ENCODE assay signal across 27 mouse cellular contexts in the genomic region with DNA sequence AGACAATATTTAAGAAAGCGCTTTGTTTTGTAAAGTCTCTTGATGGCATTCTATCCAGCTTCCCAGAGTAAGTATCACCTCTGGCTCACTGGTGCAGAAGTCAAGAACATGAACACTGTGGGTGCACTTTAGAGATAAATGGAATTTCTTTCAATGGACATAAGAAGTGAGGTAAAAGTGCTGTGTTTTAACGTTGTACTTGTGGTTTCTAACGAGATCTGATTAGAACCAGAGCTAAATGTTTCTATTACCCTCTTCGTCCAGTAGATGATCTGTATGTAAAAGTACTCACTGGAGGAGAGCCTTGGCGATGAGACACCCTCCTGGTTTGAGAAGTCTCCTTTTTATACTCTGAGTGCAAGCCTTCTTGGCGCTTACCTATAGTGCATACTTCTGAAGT. TPM values are rescaled to one million over a fixed set of nuclear protein-coding genes. Genes with fewer than 3 reads are reported as not detected.
DNase-seq lines count a peak whose midpoint lies in the region; ATAC-seq and TF ChIP-seq lines count a peak whose summit lies in the region.
"Had no signal": no experiment of that assay in that cellular context is flagged by ENCODE, and none has a peak within 500 bp of the region (broad histone marks: within the 10 kb centered on the region; RNA-seq: fewer than 3 reads in every experiment).

No protein-coding gene starts in this region.

- peak; percentile 33 for DNase-seq in heart, adult 11 months
- no peak for DNase-seq in heart, postnatal 4 days
- peak; percentile 83 for DNase-seq in MEL (ENCODE audit: low read depth, low spot score)
- no peak for DNase-seq in layer of hippocampus, adult 18-20 months (ENCODE audit: low spot score in 2 of 2)
- no peak for DNase-seq in thymus, adult 2 months
- DNase-seq in right cerebral cortex, postnatal 14 days = no peak
- DNase-seq: adrenal gland, adult 8-10 months; adrenal gland, postnatal 25 days; cerebellum, adult 18-20 months; cerebellum, adult 9-10 months; forebrain, postnatal 0 days; gastrocnemius, adult 2 months; gastrocnemius, postnatal 14 days; heart, adult 18-20 months; heart, postnatal 10 days; heart, postnatal 36 days had no signal

- peak overlapping the region; percentile 99 for H3K27ac ChIP-seq in MEL (ENCODE audit: control insufficient read depth, low read depth, low read length)
- peak overlapping the region; percentile 41; the same call in 1 of the 2 replicates for H3K27ac ChIP-seq in liver, embryonic 12.5 days
- H3K27ac ChIP-seq in thymus, adult 2 months (ENCODE audit: control insufficient read depth, insufficient read depth, low read length) = no peak overlapping the region
- H3K27ac ChIP-seq: embryonic facial prominence, embryonic 12.5 days; embryonic facial prominence, embryonic 15.5 days; gastrocnemius, adult 2 months; heart, embryonic 15.5 days; hindbrain, embryonic 14.5 days; hindbrain, postnatal 0 days had no signal

- ATAC-seq in liver, embryonic 12.5 days = no peak
- ATAC-seq in megakaryocyte progenitor cell, adult 5-6 weeks (replicated peaks; ENCODE audit: poor library complexity) = peak; percentile 61
- ATAC-seq: activated CD4-positive, CD25-positive, alpha-beta regulatory T cell, adult 4 months; forebrain, embryonic 14.5 days; forebrain, postnatal 0 days; inflammation-experienced regulatory T-cells, adult 6 months had no signal

- peak overlapping the region; percentile 26 for H3K4me3 ChIP-seq in MEL (ENCODE audit: control insufficient read depth in 1 of 2, insufficient read depth in 1 of 2, low read depth in 2 of 2, low read length in 2 of 2)
- H3K4me3 ChIP-seq in liver, embryonic 12.5 days = no peak overlapping the region
- H3K4me3 ChIP-seq in thymus, adult 2 months (ENCODE audit: control insufficient read depth, insufficient read depth, low read length) = no peak overlapping the region
- H3K4me3 ChIP-seq: embryonic facial prominence, embryonic 12.5 days; embryonic facial prominence, embryonic 15.5 days; gastrocnemius, adult 2 months; heart, embryonic 12.5 days; heart, embryonic 15.5 days had no signal

- H3K9ac ChIP-seq in MEL (ENCODE audit: control insufficient read depth, low read depth, low read length, poor library complexity, severe bottlenecking) = peak overlapping the region; percentile 51
- no peak overlapping the region for H3K9ac ChIP-seq in liver, embryonic 12.5 days
- H3K9ac ChIP-seq: embryonic facial prominence, embryonic 12.5 days; embryonic facial prominence, embryonic 15.5 days; forebrain, postnatal 0 days; heart, embryonic 12.5 days; heart, embryonic 15.5 days; hindbrain, embryonic 14.5 days had no signal

- peaks cover 2% of the 10 kb centered on the region; the same call in 1 of the 2 replicates for H3K79me2 ChIP-seq in MEL (ENCODE audit: control insufficient read depth, insufficient read depth, low read length, poor library complexity)

- no peak for TF ChIP-seq RAD21 in MEL (IDR thresholded peaks at IDR 0.05; ENCODE audit: low read depth, low read length)

- H3K27me3 ChIP-seq in MEL (ENCODE audit: control insufficient read depth in 1 of 2, insufficient read depth in 2 of 2, low read length in 2 of 2) = no peaks in the 10 kb centered on the region
- no peaks in the 10 kb centered on the region for H3K27me3 ChIP-seq in liver, embryonic 12.5 days (replicated peaks)
- H3K27me3 ChIP-seq in thymus, adult 2 months (ENCODE audit: control insufficient read depth, insufficient read depth, low read length) = no peaks in the 10 kb centered on the region
- H3K27me3 ChIP-seq: embryonic facial prominence, embryonic 12.5 days; embryonic facial prominence, embryonic 15.5 days; heart, embryonic 12.5 days; heart, embryonic 15.5 days had no signal

- no peak for TF ChIP-seq CTCF in MEL (IDR thresholded peaks at IDR 0.05 in 2 of 3, conservative IDR thresholded peaks at IDR 0.05 in 1 of 3; ENCODE audit: control insufficient read depth in 1 of 3, insufficient read depth in 1 of 3, low read depth in 2 of 3, low read length in 3 of 3, poor library complexity in 1 of 3, severe bottlenecking in 1 of 3)
- no peak for TF ChIP-seq CTCF in thymus, adult 2 months (IDR thresholded peaks at IDR 0.05; ENCODE audit: borderline replicate concordance, control insufficient read depth, extremely low read depth, insufficient read depth, low read length, poor library complexity)

- H3K9me3 ChIP-seq in MEL (replicated peaks; ENCODE audit: insufficient read depth, low read length) = no peaks in the 10 kb centered on the region
- H3K9me3 ChIP-seq in liver, embryonic 12.5 days (replicated peaks) = no peaks in the 10 kb centered on the region
- H3K9me3 ChIP-seq: embryonic facial prominence, embryonic 12.5 days; embryonic facial prominence, embryonic 15.5 days; heart, embryonic 12.5 days; heart, embryonic 15.5 days had no signal

- peaks cover 0 to 35% of the 10 kb centered on the region in 2 experiments; a peak in 2 of 4 replicates for H3K36me3 ChIP-seq in MEL (ENCODE audit: control insufficient read depth in 1 of 2, insufficient read depth in 2 of 2, low read length in 2 of 2)
- H3K36me3 ChIP-seq in liver, embryonic 12.5 days = no peaks in the 10 kb centered on the region
- no peaks in the 10 kb centered on the region for H3K36me3 ChIP-seq in thymus, adult 2 months (ENCODE audit: control insufficient read depth, insufficient read depth, low read length)
- H3K36me3 ChIP-seq: embryonic facial prominence, embryonic 12.5 days; embryonic facial prominence, embryonic 15.5 days; heart, embryonic 12.5 days; heart, embryonic 15.5 days had no signal

- no peak for TF ChIP-seq POLR2A in MEL (IDR thresholded peaks at IDR 0.05; ENCODE audit: control insufficient read depth in 1 of 2, insufficient read depth in 1 of 2, low read depth in 1 of 2, low read length in 2 of 2, poor library complexity in 1 of 2)
- no peak for TF ChIP-seq POLR2A in thymus, adult 2 months (IDR thresholded peaks at IDR 0.05; ENCODE audit: control insufficient read depth, extremely low read depth, insufficient read depth, low read length, poor library complexity)

- TF ChIP-seq EP300 in MEL (IDR thresholded peaks at IDR 0.05; ENCODE audit: low read depth in 1 of 2, low read length in 2 of 2) = peak; percentile 81 to 93

- H3K4me2 ChIP-seq in liver, embryonic 12.5 days = 0 out of 2 replicates have a peak overlapping the region, but pooled peaks have one; percentile 8
- H3K4me2 ChIP-seq: embryonic facial prominence, embryonic 12.5 days; embryonic facial prominence, embryonic 15.5 days; heart, embryonic 12.5 days; heart, embryonic 15.5 days; hindbrain, embryonic 14.5 days had no signal

- H3K4me1 ChIP-seq in MEL (ENCODE audit: control insufficient read depth in 1 of 2, insufficient read depth in 2 of 2, low read length in 2 of 2) = peaks cover 19 to 21% of the 10 kb centered on the region in 2 experiments
- peaks cover 60% of the 10 kb centered on the region for H3K4me1 ChIP-seq in liver, embryonic 12.5 days
- peaks cover 3% of the 10 kb centered on the region for H3K4me1 ChIP-seq in thymus, adult 2 months (replicated peaks; ENCODE audit: control insufficient read depth, insufficient read depth, low read length)

- 35% methylated on average over 6 of the region's 6 CpGs for WGBS in liver, embryonic 12.5 days (ENCODE audit: insufficient replicate concordance)
- 86% methylated on average over 6 of the region's 6 CpGs for WGBS in thymus, adult 2 months

TF ChIP-seq in MEL, 35 proteins besides CTCF, POLR2A, EP300 and RAD21 (continues in another document):
- no peak for TF ChIP-seq MAZ (IDR thresholded peaks at IDR 0.05; ENCODE audit: low read depth, low read length)
- peak; percentile 79 for TF ChIP-seq GATA1 (IDR thresholded peaks at IDR 0.05; ENCODE audit: low read depth, low read length)
- peak; percentile 48 for TF ChIP-seq TAL1 (IDR thresholded peaks at IDR 0.05; ENCODE audit: low read length)
- TF ChIP-seq MEF2A (IDR thresholded peaks at IDR 0.05; ENCODE audit: extremely low read depth, insufficient replicate concordance, low read depth, low read length, poor library complexity, severe bottlenecking) = no peak
- TF ChIP-seq ELF1 (IDR thresholded peaks at IDR 0.05; ENCODE audit: low read depth, low read length) = no peak
- no peak for TF ChIP-seq ZKSCAN1 (IDR thresholded peaks at IDR 0.05; ENCODE audit: low read depth, low read length)
- TF ChIP-seq MAX (IDR thresholded peaks at IDR 0.05; ENCODE audit: low read length) = no peak
- TF ChIP-seq ETS1 (IDR thresholded peaks at IDR 0.05; ENCODE audit: low read depth, low read length) = peak; percentile 72; the same call in 1 of the 2 replicates
- TF ChIP-seq MXI1 (IDR thresholded peaks at IDR 0.05; ENCODE audit: low read depth, low read length) = no peak
- TF ChIP-seq POLR2AphosphoS2 (IDR thresholded peaks at IDR 0.05; ENCODE audit: low read length) = no peak
- 0 out of 2 replicates have a peak, but pooled peaks have one; percentile 6 for TF ChIP-seq SMC3 (IDR thresholded peaks at IDR 0.05; ENCODE audit: low read depth, low read length)
- no peak for TF ChIP-seq ZC3H11A (IDR thresholded peaks at IDR 0.05; ENCODE audit: low read depth, low read length)
- TF ChIP-seq SIN3A (IDR thresholded peaks at IDR 0.05; ENCODE audit: low read length) = peak; percentile 51; the same call in 1 of the 2 replicates
- TF ChIP-seq NELFE (IDR thresholded peaks at IDR 0.05; ENCODE audit: low read depth, low read length) = peak; percentile 13; the same call in 1 of the 2 replicates
- TF ChIP-seq RCOR1 (IDR thresholded peaks at IDR 0.05; ENCODE audit: low read depth, low read length) = peak; percentile 53; the same call in 1 of the 2 replicates
- TF ChIP-seq BHLHE40 (IDR thresholded peaks at IDR 0.05; ENCODE audit: borderline replicate concordance, low read depth, low read length) = no peak
- no peak for TF ChIP-seq JUND (IDR thresholded peaks at IDR 0.05; ENCODE audit: low read depth, low read length)
- no peak for TF ChIP-seq CHD1 (IDR thresholded peaks at IDR 0.05; ENCODE audit: low read depth, low read length)
- no peak for TF ChIP-seq USF1 (IDR thresholded peaks at IDR 0.05; ENCODE audit: low read depth, low read length)
- TF ChIP-seq POLR2AphosphoS5 (IDR thresholded peaks at IDR 0.05; ENCODE audit: borderline replicate concordance, low read depth, low read length) = no peak
- TF ChIP-seq MYC (IDR thresholded peaks at IDR 0.05; ENCODE audit: low read depth, low read length) = no peak
- TF ChIP-seq ZNF384 (IDR thresholded peaks at IDR 0.05; ENCODE audit: low read depth, low read length) = no peak

RNA-seq across cellular contexts. Expression of gene Gadd45a, which starts 48.2 kb away (rescaled TPM):
- total RNA-seq in heart, postnatal 4 days (2021) = 1 to 10 TPM; 7.2 to 8.7 TPM
- 18.1 and 29.3 TPM in 2 replicates for total RNA-seq in MEL (2012; rRNA removed)
- polyA plus RNA-seq in MEL (2012; ENCODE audit: insufficient read depth in 1 of 2, insufficient read length in 2 of 2, low read depth in 1 of 2, low replicate concordance in 2 of 2, missing spikeins in 1 of 2) = 10 to 100 TPM in 1 of 2 experiments, not detected in 1; 37.4 TPM
- 88.3 and 96.9 TPM in 2 replicates for polyA plus RNA-seq in liver, embryonic 12.5 days (2016; fragmentation: Nextera tagmentation; extraction: Ambion mirVana)
- 50.6 and 58.0 TPM in 2 replicates for total RNA-seq in megakaryocyte progenitor cell, adult 5-6 weeks (2015)
- total RNA-seq in megakaryocyte progenitor cell, adult 5-6 weeks (2017) = 40.4 and 64.3 TPM in 2 replicates
- total RNA-seq in layer of hippocampus, adult 18-20 months (2021) = 1 to 10 TPM; 6.3 to 8.7 TPM
- polyA plus RNA-seq in thymus, adult 2 months (2012; rRNA removed) = 44.9 and 45.4 TPM in 2 replicates

Comparison
In these comparisons a context has a peak if more than half of its experiments do, and no peak if none do; other contexts are left out.
1. DNase-seq: peak in heart, adult 11 months (single experiment) and MEL (single experiment); none in heart, postnatal 4 days (single experiment), layer of hippocampus, adult 18-20 months (0 of 2), thymus, adult 2 months (single experiment) and right cerebral cortex, postnatal 14 days (single experiment).
2. H3K4me3 ChIP-seq: peak in MEL (2 of 2); none in liver, embryonic 12.5 days (single experiment) and thymus, adult 2 months (single experiment).